ENCODE assay signal across 11 mouse cellular contexts in the genomic region with DNA sequence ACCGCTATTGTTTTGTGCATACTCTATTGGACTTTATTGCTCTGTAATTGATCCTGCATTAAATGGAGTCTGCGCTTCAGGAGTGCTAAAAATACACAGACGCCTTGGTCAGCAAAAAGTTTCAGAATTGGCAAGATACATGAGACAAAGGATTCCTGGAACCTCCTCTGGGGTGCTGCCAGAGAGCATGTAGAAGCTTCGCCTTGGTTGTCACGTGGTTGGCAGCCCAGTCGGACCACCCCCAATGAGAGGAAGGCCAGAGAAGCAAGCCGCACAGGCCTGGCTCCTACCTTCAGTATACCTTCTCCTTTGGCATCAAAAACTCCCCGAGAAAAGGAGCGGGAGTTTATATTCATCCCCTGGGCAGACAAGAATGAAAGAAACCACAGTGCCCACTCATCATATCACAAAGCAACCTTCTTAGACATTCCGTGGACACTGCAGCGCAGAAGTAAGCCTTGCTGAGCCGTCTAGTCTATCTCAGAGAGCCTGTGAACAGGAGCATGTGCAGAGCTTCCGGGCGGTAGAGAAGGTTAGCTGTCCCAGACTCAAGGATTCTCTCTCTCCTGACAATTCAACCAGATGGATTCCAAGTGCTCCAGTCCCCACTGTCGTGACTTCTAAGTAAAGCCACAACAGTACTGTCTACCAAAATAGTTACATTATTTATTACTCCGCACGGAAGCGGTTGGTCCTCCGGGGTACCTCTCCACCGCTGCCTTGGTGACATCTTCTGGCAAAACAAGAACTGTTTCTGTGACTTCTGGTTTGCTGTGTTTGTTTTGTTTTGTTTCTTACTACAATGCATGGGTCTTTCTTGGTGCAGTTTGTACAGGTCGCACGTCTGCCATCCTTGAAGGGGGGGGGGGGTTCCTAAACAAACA.
DNase-seq lines count a peak whose midpoint lies in the region; ATAC-seq lines count a peak whose summit lies in the region.
"Had no signal": no experiment of that assay in that cellular context is flagged by ENCODE, and none has a peak within 500 bp of the region (broad histone marks: within the 10 kb centered on the region; RNA-seq: fewer than 3 reads in every experiment).

No protein-coding gene starts in this region.

- 68% methylated on average over 22 of the region's 22 CpGs for WGBS in kidney, embryonic 15.5 days

- ATAC-seq in CD4-positive, CD25-positive, alpha-beta regulatory T cell, adult 4 months = no peak
- ATAC-seq in kidney, embryonic 15.5 days (replicated peaks; ENCODE audit: low FRiP score) = no peak; the same call in 1 of the 2 replicates
- ATAC-seq in megakaryocyte-erythroid progenitor cell, adult 5-6 weeks (replicated peaks; ENCODE audit: low FRiP score, low TSS enrichment, poor library complexity, severe bottlenecking) = peak; percentile 30; the same call in 1 of the 2 replicates

- DNase-seq in CD4-positive, CD25-positive, alpha-beta regulatory T cell, adult 2 months (ENCODE audit: low read depth, low spot score) = peak; percentile 3
- DNase-seq in kidney, postnatal 14 days = peak; percentile 14
- peak; percentile 35 for DNase-seq in gastrocnemius, postnatal 10 days
- DNase-seq in liver = no peak
- DNase-seq in adrenal gland, adult 18-20 months (ENCODE audit: low spot score in 2 of 2) = no peak
- DNase-seq: right cerebral cortex, postnatal 14 days had no signal

- H3K27ac ChIP-seq in kidney, embryonic 15.5 days = no peak overlapping the region
- H3K27ac ChIP-seq: hindbrain, embryonic 13.5 days; midbrain, embryonic 12.5 days had no signal

- no peak overlapping the region for H3K4me2 ChIP-seq in kidney, embryonic 15.5 days
- H3K4me2 ChIP-seq: hindbrain, embryonic 13.5 days; midbrain, embryonic 12.5 days had no signal

- no peak overlapping the region for H3K4me3 ChIP-seq in kidney, embryonic 15.5 days (replicated peaks)
- H3K4me3 ChIP-seq: hindbrain, embryonic 13.5 days; midbrain, embryonic 12.5 days had no signal

- H3K27me3 ChIP-seq in kidney, embryonic 15.5 days = no peaks in the 10 kb centered on the region
- H3K27me3 ChIP-seq: hindbrain, embryonic 13.5 days; midbrain, embryonic 12.5 days had no signal

- no peaks in the 10 kb centered on the region for H3K36me3 ChIP-seq in kidney, embryonic 15.5 days
- H3K36me3 ChIP-seq: hindbrain, embryonic 13.5 days; midbrain, embryonic 12.5 days had no signal

- peaks cover 19% of the 10 kb centered on the region for H3K4me1 ChIP-seq in kidney, embryonic 15.5 days
- H3K4me1 ChIP-seq: hindbrain, embryonic 13.5 days had no signal

- H3K9ac ChIP-seq in kidney, embryonic 15.5 days = no peak overlapping the region
- H3K9ac ChIP-seq: hindbrain, embryonic 13.5 days; midbrain, embryonic 12.5 days had no signal

- no peaks in the 10 kb centered on the region for H3K9me3 ChIP-seq in kidney, embryonic 15.5 days (replicated peaks)
- H3K9me3 ChIP-seq: hindbrain, embryonic 13.5 days; midbrain, embryonic 12.5 days had no signal

Comparison
In these comparisons a context has a peak if more than half of its experiments do, and no peak if none do; other contexts are left out.
1. DNase-seq: peak in CD4-positive, CD25-positive, alpha-beta regulatory T cell, adult 2 months (single experiment), kidney, postnatal 14 days (single experiment) and gastrocnemius, postnatal 10 days (single experiment); none in liver (single experiment) and adrenal gland, adult 18-20 months (0 of 2).